Mouse (Mus musculus) spleen, embryonic (tissue): Measurements from ENCODE around the gene Iqgap2.

Experiments used
- CTCF ChIA-PET: fragments of 350-600 bp; sonication (Branson Sonifier 250); formaldehyde crosslinking; loops from one replicate; lab custom pipeline; 2022; lab: Charles Lee

The Iqgap2 gene

GRCm38 (mm10) chr13:95891491-95891925 is at the start of gene Iqgap2:
Iqgap2 (minus strand) TSS chr13:95891922.
- CTCF ChIA-PET = interaction anchor here (0.6 kb wide), 2 partner anchors 124 to 332 kb away, joined by 3 read pairs; no protein-coding TSS in a partner anchor

DNA sequence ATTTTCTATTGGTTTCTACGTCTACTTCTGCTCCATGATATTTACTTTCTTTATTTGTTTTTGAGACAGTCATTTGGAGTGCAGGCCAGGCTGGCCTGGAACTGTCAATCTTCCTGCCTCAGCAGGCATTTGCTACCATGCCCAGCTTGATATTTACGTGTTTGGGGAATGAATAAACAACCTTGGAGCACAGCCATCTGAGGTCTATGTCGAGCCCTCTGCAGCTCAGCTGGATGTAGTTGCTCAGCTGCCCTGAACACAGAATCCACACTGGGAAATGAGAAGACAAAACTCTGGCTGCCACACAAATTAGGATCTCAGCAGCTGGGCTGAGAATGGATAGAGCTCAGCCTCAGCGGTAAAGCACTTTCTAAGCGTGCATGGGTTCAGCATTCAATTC is 49.1 kb upstream of the Iqgap2 start:
- CTCF ChIA-PET = no interaction called here

- CTCF ChIA-PET = no interaction called here
These were observed 32.5 kb upstream of the Iqgap2 start for GRCm38 (mm10) chr13:95924201-95924621.

- CTCF ChIA-PET = no interaction called here
These were observed 30.9 kb upstream of the Iqgap2 start for GRCm38 (mm10) chr13:95922626-95923025.

DNA sequence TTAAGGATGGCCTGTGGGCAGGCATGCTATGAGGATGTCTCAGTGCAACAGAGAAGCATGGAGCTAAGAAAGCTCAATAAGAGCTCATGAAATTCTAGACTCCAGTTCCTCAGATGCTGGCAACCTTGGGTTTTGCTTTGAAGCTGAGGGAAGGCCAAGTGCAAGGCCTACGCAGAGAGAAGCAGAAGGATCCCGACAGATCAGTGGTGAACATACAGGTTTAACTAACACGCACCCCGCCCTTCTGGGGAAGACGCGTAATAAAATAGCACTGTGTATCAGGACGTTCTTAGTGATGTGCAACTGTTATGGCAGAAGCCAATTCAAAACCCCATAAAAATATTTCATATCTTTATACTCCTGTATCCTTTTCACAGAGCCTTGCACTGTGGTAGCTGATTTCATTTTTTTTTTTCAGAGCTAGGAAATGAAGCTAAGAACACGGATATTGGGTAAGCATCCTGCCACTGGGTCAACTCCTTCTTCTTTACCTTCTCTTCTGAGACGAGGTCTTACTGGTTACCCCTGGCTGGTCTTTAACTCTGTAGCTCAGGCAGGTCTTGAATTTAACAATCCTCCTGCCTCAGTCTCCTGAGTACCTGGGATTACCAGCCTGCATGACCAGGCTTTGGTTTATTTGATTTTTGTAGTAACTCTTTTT is 27.0 kb upstream of the Iqgap2 start:
- CTCF ChIA-PET = interaction anchor here (0.8 kb wide), 1 partner anchor 204 kb away, joined by 9 read pairs; no protein-coding TSS in a partner anchor

DNA sequence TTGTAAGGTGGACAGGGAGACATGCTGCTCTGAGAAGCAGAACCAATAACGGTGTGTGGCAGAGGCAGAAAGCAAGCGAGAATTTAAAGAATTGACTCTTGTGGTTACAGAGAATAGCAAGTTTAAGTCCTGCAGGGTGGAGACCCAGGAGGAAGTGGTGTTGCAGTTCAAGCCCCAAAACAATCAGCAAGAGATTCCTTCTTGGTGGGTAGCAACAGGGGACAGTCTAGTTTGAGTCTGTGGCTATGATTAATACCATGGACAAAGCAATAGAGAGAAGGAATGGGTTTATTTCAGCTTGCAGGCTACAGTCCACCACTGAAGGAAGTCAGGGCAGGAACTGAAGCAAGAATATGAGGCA is 21.3 kb upstream of the Iqgap2 start:
- CTCF ChIA-PET = no interaction called here

- CTCF ChIA-PET = no interaction called here
These were observed 20.7 kb upstream of the Iqgap2 start for GRCm38 (mm10) chr13:95912157-95913045.

- CTCF ChIA-PET = no interaction called here
These were observed 18.5 kb upstream of the Iqgap2 start for GRCm38 (mm10) chr13:95910270-95910669.

DNA sequence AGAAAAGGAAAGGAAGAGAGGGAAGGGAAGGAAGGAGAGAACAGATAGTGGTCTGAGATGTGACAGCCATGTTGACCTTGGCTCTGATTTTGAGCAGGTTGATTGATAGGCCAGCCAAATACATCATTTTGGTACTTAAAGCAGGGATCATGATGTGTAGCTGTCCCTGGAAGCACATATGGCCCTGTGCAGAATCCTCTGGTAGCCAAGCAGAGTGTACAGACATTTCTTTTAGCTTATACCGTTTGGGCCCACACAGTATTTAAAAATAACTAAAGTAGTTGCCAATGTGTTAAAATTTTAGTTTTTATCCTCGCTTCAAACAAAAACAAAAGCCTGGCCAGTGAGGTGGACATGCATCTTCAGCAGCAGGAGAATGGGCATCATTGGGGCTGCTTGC is 17.5 kb upstream of the Iqgap2 start:
- CTCF ChIA-PET = no interaction called here

- CTCF ChIA-PET = interaction anchor here (0.5 kb wide), 1 partner anchor 71 kb away, joined by 3 read pairs; no protein-coding TSS in a partner anchor
These were observed 11.0 kb upstream of the Iqgap2 start for GRCm38 (mm10) chr13:95902696-95903095.

DNA sequence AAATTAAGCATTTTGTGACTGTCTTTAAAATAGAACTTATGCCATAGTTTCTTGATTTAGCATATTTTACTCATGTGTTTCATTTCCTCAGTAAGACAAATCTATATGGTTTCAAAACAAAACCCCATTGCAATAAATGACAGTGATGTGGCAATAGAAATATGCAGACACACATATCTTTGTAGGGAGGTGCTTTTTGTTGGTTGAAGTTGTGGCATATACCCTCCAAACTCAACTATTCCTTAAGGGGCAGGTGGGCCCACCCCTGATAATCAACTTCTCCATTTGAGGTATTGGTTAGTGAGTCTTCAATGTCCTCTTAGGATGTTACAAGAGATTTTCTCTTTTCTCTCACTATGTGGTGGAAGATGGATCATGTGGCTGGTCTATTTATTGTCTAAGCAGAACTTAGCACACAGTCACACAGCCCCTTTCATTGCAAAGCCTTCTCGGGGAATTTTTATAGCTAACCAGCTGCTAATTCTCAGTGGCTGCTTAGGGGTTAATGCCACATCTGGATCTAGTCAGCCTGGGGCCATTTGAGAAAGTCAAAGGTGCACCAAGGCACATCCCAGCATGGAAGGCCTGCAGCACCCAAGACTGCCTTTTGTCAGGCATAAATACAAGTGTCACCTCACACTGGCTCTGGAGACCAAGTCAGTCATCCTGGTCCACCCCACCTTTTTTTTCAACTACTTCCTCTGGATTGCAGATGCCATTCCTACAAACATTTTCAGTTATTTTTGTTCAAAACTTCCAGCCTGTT is 8.3 kb upstream of the Iqgap2 start:
- CTCF ChIA-PET = no interaction called here

- CTCF ChIA-PET = no interaction called here
These were observed 4.8 kb upstream of the Iqgap2 start for GRCm38 (mm10) chr13:95896501-95896900.

GRCm38 (mm10) chr13:95893166-95893565 is 1.4 kb upstream of the Iqgap2 start:
- CTCF ChIA-PET = no interaction called here

DNA sequence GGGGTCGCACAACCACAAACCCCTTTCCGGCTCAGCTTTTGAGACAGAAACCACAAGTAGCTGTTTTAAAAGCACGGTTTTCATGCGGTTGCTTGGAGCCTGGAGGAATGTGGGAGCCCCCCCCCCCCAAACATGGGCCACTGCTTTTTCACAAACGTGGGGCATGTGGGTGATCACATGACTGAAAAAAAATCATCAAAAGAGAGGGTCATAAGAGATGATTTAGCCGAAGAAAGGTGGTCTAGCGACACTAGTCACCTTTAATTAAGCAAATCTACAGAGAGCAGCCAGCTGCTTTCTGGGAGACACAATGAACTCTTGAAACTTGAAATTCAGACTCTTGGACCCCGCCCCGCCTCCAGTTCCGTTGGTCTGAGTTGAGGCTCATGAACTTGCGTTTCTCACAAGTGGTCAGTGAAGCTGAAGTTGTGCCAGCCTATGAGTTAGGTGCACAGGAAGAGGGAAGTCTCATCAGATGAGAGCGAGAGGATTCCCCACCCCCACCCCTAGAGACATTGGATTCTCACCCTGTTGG is 956 bp upstream of the Iqgap2 start:
- CTCF ChIA-PET = interaction anchor here (0.7 kb wide), 1 partner anchor 8 kb away, joined by 12 read pairs; no protein-coding TSS in a partner anchor

DNA sequence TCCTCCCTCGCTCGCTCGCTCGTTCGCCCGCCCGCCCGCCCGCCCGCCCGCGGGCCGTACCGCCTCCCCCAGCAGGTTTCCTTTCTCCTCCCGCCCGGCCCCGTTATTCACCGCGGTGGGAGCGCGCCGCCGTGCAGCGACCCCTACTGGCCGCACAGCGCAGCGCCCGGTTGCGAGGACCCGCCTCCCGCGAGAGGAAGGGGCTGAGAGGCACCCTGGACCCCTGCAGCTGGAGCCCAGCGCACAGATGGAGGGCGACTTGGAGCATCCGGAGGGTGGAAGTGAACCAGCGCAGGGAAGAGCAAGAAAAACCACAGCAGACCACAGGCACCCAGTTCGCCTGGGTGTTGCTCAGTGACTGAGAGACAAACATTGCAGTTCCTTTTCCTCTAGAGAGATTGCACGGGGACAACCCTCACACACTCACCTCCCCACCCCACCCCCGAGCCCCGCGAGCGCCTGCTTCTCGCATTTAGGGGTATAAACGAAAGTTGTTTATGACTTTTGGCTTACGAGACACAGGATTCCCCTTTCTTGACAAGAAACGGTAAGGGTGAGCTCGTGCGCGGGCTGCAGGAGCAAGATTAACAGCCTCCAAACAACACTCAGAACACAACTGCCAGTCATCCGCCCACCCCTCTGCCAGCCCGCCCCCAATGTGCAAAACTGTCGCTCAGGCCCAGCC is 346 bp upstream of the Iqgap2 start:
- CTCF ChIA-PET = interaction anchor here (0.7 kb wide), 1 partner anchor 8 kb away, joined by 12 read pairs; no protein-coding TSS in a partner anchor

GRCm38 (mm10) chr13:95890851-95891471 is 761 bp downstream of the Iqgap2 start:
- CTCF ChIA-PET = interaction anchor here (0.6 kb wide), 2 partner anchors 123 to 331 kb away, joined by 3 read pairs; no protein-coding TSS in a partner anchor

GRCm38 (mm10) chr13:95889981-95890545 is 1.7 kb downstream of the Iqgap2 start:
- CTCF ChIA-PET = no interaction called here

DNA sequence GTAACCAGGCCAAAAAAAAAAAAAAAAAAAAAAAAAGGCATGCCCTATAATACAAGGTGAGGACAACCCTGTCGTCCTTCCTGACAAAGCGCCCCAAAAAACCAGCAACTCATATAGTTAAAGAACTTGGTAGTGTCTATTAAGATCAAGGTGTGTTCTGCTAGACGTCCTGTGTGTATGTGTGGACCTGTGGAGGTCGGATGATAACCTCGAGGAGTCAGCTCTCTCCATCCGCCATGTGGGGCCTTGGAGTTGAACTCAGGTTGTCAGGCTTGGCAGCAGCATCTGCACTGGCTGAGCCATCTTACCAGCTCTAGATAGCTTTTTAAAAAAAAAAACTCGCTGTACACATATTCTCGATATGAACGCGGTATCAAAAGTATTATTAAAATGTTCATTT is 2.4 kb downstream of the Iqgap2 start:
- CTCF ChIA-PET = no interaction called here

DNA sequence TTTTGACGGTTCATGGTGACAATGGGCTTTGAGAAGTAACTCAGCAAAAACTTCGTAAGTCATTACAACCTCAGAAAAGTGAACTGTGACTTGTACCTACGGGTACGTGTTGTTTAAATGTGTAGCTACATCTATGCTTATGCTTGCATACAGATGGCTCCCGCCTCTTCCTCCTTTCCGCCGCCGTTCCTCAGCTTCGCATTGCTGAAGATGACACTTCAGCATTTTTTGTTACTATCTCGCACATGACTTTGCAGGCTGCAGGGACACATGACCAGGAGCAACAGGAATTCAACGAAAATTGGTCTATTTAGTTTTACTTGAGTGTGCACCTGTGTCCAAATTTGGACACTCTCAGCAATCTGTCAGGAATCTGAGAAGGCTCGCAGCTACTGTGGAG is 3.1 kb downstream of the Iqgap2 start:
- CTCF ChIA-PET = no interaction called here

DNA sequence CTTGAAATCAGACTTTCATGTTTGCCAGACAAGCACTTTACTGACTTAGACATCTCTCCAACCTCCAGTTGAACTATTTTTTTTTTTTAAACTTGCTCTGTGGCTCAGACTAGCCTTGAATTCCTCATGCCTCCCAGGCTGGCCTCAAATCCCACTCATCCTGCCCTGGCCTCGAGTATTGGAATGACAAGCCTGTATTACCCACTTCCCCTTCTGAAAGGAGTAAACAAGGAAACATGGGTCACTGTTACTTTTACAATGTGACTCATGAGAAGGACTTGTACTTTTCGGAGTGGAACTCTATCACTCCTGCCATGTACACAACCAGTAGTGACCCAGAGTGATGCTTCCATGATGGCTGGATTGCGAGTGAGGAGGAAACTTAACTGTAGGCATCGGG is 3.6 kb downstream of the Iqgap2 start:
- CTCF ChIA-PET = no interaction called here
